Mouse (Mus musculus): ENCODE results near the gene Ncf2.

DNA sequence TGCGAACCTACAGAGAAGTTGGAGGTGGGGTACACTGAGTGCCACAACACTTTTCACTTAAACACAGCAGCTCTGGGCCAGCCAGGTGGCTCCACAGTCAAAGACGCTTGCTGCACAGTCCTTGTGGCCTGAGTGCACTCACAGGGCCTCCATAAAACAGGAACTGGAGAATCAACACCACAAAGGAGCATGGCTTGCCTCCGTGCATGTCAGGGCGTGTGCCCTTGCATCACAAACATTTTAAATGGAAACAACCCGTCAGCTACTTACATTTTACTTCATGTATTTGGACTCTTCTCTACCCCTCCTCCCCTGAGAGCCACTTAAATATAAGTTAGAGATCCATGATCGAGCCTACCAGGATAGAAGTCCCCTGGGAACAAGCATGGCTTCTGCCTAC lies 32.3 kb downstream of the Ncf2 start:
- no peak for TF ChIP-seq CTCF (IDR thresholded peaks at IDR 0.05; ENCODE audit: control insufficient read depth, insufficient read depth, insufficient read length)
- no peak for TF ChIP-seq MYOG (IDR thresholded peaks at IDR 0.05; ENCODE audit: control insufficient read depth, extremely low read depth, insufficient read length)
- TF ChIP-seq MAX (IDR thresholded peaks at IDR 0.05): no peak
- TF ChIP-seq CEBPB (IDR thresholded peaks at IDR 0.05; ENCODE audit: low read depth): no peak
- no peak for TF ChIP-seq USF1 (IDR thresholded peaks at IDR 0.05; ENCODE audit: low read depth)

Data from C2C12 (cell line).